Mouse (Mus musculus): ENCODE measurements around the gene Cbx1. TPM values are rescaled to one million over a fixed set of nuclear protein-coding genes. Genes with fewer than 3 reads are reported as not detected.

Gene Cbx1
- polyA plus RNA-seq, 1 experiment from 2014 or later: 38.7 TPM

DNA sequence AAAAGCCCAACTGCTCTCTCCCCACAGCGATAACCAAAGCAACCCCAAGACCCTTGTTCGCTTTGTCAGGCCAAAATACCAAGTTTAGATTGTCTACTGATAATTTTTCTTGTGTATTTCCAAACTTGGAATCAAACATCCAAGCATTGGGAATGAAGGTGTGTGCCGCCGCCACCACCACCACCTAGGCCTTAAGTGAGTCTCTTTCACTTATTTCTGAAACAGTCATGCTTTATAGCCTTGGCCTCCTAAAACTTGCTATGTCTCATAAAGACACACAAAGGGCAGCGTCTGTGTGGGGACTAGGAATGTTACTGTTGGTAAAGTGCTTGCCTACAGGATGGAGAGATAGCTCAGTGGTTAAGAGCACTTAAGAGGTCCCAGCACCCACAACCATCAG, 25.0 kb downstream of the Cbx1 start:
- Histone ChIP-seq H3K9me3 (ENCODE audit: control insufficient read depth, low read length) (no peaks in the 10 kb centered on the region), H3K4me2 (replicated peaks; ENCODE audit: low read depth) (no peak overlapping the region), H3K9ac (ENCODE audit: low read length) (no peak overlapping the region), H3K4me1 (replicated peaks; ENCODE audit: control insufficient read depth, insufficient read depth) (no peaks in the 10 kb centered on the region), H3K27ac (replicated peaks) (no peak overlapping the region), H3K4me3 (ENCODE audit: low read depth, low read length) (no peak overlapping the region), H3K36me3 (ENCODE audit: control insufficient read depth, insufficient read depth, low read length) (peaks cover 19% of the 10 kb centered on the region), H3K27me3 (ENCODE audit: control insufficient read depth, insufficient read depth, low read length) (no peaks in the 10 kb centered on the region)
- no peak for DNase-seq (ENCODE audit: low spot score)
- TF ChIP-seq CTCF (IDR thresholded peaks at IDR 0.05; ENCODE audit: low read depth) (no peak), EP300 (optimal IDR thresholded peaks at IDR 0.05) (no peak)
- WGBS: 88% methylated on average over 5 of the region's 5 CpGs
- no peak for ATAC-seq (ENCODE audit: low FRiP score, low TSS enrichment)

DNA sequence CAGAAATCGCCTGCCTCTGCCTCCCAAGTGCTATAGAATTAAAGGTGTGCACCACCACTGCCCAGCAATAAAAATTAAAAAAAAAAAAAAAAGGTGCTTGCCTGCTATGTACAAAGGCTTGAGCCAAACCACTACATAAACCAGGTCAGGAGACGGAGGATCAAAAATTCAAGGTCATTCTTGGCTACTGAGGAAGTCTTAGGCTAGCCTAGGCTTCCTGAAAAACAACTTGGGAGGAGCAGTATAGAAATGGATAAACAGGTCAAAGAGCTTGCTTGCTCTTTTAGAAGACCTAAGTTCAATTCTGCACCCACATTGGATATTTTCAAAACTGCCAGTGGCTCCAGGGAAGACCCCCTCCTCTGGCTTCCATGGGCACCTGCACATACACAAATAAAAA, 25.5 kb downstream of the Cbx1 start:
- Histone ChIP-seq H3K4me2 (replicated peaks; ENCODE audit: low read depth) (no peak overlapping the region), H3K27me3 (ENCODE audit: control insufficient read depth, insufficient read depth, low read length) (no peaks in the 10 kb centered on the region), H3K4me3 (ENCODE audit: low read depth, low read length) (no peak overlapping the region), H3K36me3 (ENCODE audit: control insufficient read depth, insufficient read depth, low read length) (peaks cover 22% of the 10 kb centered on the region), H3K9ac (ENCODE audit: low read length) (no peak overlapping the region), H3K4me1 (replicated peaks; ENCODE audit: control insufficient read depth, insufficient read depth) (no peaks in the 10 kb centered on the region), H3K27ac (replicated peaks) (no peak overlapping the region), H3K9me3 (ENCODE audit: control insufficient read depth, low read length) (no peaks in the 10 kb centered on the region)
- 78% methylated on average over 2 of the region's 2 CpGs for WGBS
- DNase-seq (ENCODE audit: low spot score) (no peak), ATAC-seq (ENCODE audit: low FRiP score, low TSS enrichment) (no peak)
- TF ChIP-seq EP300 (optimal IDR thresholded peaks at IDR 0.05) (no peak), CTCF (IDR thresholded peaks at IDR 0.05; ENCODE audit: low read depth) (no peak)

DNA sequence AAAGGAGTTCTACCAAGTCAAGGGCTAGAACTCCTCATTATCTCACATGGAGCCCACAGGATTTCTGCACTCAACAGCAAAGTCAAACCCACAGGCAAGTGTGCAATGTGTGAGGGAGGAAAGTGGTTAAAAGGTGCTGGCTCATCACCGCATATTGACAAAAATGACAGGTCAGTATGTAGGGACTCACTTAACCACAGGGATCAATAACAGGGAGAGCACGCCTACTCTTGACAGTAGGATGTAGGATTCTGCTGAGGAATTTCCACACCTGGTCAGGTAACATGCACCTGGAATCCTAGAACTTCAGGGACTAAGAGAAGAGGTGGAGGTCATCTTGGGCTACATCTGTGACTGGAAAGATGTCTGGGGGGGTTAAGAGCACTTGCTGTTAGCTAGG, 27.0 kb downstream of the Cbx1 start:
- ATAC-seq (ENCODE audit: low FRiP score, low TSS enrichment) (no peak), DNase-seq (ENCODE audit: low spot score) (no peak)
- Histone ChIP-seq H3K4me2 (replicated peaks; ENCODE audit: low read depth) (no peak overlapping the region), H3K4me3 (ENCODE audit: low read depth, low read length) (no peak overlapping the region), H3K9ac (ENCODE audit: low read length) (no peak overlapping the region), H3K9me3 (ENCODE audit: control insufficient read depth, low read length) (no peaks in the 10 kb centered on the region), H3K4me1 (replicated peaks; ENCODE audit: control insufficient read depth, insufficient read depth) (no peaks in the 10 kb centered on the region), H3K27me3 (ENCODE audit: control insufficient read depth, insufficient read depth, low read length) (no peaks in the 10 kb centered on the region), H3K27ac (replicated peaks) (no peak overlapping the region), H3K36me3 (ENCODE audit: control insufficient read depth, insufficient read depth, low read length) (peaks cover 29% of the 10 kb centered on the region)
- WGBS: 93% methylated on average over 2 of the region's 2 CpGs
- TF ChIP-seq EP300 (optimal IDR thresholded peaks at IDR 0.05) (no peak), CTCF (IDR thresholded peaks at IDR 0.05; ENCODE audit: low read depth) (no peak)

DNA sequence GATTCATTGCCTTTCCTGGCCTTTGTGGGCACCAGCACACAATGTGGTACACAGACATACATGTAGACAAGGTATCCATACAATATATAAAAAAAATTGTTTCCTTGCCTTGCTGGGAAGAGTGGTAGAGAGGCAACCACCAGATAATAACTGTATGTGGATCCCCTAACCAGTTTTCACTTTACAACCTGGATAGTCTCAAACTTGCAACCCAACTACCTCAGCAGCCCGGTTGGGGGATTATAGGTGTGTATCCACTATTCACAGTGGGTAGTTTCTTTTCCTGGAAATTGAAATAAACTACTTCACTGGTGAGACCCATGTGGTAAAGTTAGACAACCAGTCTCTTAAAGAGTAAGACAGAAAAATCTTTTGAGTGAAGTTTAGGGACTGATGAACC, 27.6 kb downstream of the Cbx1 start:
- ATAC-seq (ENCODE audit: low FRiP score, low TSS enrichment) (no peak), DNase-seq (ENCODE audit: low spot score) (no peak)
- Histone ChIP-seq H3K9ac (ENCODE audit: low read length) (no peak overlapping the region), H3K4me3 (ENCODE audit: low read depth, low read length) (no peak overlapping the region), H3K27ac (replicated peaks) (no peak overlapping the region), H3K4me1 (replicated peaks; ENCODE audit: control insufficient read depth, insufficient read depth) (no peaks in the 10 kb centered on the region), H3K4me2 (replicated peaks; ENCODE audit: low read depth) (no peak overlapping the region), H3K36me3 (ENCODE audit: control insufficient read depth, insufficient read depth, low read length) (peaks cover 35% of the 10 kb centered on the region), H3K9me3 (ENCODE audit: control insufficient read depth, low read length) (no peaks in the 10 kb centered on the region), H3K27me3 (ENCODE audit: control insufficient read depth, insufficient read depth, low read length) (no peaks in the 10 kb centered on the region)
- no peak for TF ChIP-seq CTCF (IDR thresholded peaks at IDR 0.05; ENCODE audit: low read depth)
- no peak for TF ChIP-seq EP300 (optimal IDR thresholded peaks at IDR 0.05)
- 88% methylated on average over 1 of the region's 1 CpGs for WGBS

DNA sequence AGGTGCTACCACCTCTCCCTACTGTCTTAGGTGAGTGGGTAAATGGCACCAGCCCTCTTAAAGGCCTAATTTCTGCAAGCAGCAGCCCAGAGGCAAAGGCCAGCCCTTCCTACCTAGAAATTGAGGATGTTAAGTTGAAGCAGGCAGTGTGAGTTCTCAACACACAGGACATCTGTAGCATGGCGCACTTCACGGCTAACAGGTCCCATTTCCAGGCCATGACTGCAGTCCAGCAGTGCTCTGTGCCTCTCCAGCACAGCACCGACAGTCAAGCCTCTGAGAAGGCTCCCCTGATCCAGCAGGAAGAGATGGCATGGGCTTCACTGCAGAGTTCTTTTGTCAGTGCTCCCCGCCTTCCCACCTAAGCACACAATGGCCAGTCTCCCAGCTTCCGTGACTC, 28.1 kb downstream of the Cbx1 start:
- Histone ChIP-seq H3K36me3 (ENCODE audit: control insufficient read depth, insufficient read depth, low read length) (peaks cover 38% of the 10 kb centered on the region), H3K4me2 (replicated peaks; ENCODE audit: low read depth) (no peak overlapping the region), H3K27ac (replicated peaks) (no peak overlapping the region), H3K4me1 (replicated peaks; ENCODE audit: control insufficient read depth, insufficient read depth) (no peaks in the 10 kb centered on the region), H3K27me3 (ENCODE audit: control insufficient read depth, insufficient read depth, low read length) (no peaks in the 10 kb centered on the region), H3K4me3 (ENCODE audit: low read depth, low read length) (no peak overlapping the region), H3K9ac (ENCODE audit: low read length) (no peak overlapping the region), H3K9me3 (ENCODE audit: control insufficient read depth, low read length) (no peaks in the 10 kb centered on the region)
- TF ChIP-seq CTCF (IDR thresholded peaks at IDR 0.05; ENCODE audit: low read depth) (no peak), EP300 (optimal IDR thresholded peaks at IDR 0.05) (no peak)
- DNase-seq (ENCODE audit: low spot score) (no peak), ATAC-seq (ENCODE audit: low FRiP score, low TSS enrichment) (no peak)
- 65% methylated on average over 5 of the region's 5 CpGs for WGBS

DNA sequence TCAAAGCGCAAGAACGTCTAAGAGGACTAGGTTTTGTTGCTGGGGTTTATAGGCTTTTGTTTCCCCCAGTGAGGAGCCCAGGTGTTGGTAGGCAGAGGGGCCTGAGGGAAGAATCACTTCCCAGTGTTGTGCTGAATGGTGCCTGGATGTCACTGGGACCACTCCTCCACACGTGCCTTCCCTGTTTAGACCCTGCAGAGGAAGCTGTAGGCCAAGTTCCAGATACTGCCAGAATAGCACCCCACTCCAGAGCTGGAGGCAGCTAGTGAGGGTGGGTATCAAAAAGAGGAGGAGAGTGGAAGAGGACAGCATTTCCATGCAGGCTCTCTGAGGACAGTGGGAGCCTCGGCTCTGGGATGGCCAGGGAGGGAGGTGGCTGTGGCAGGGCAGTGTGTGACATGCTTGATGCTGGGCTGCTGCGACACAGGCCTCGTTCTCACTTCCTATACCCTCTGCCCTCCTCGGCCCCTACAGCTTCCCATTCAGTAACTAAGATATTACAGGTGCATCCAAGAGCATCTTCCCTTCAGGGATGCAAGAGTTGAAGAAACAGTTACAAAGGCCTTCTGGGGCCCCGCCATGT, 29.3 kb downstream of the Cbx1 start:
- Histone ChIP-seq H3K9me3 (ENCODE audit: control insufficient read depth, low read length) (no peaks in the 10 kb centered on the region), H3K27ac (replicated peaks) (no peak overlapping the region), H3K9ac (ENCODE audit: low read length) (no peak overlapping the region), H3K4me3 (ENCODE audit: low read depth, low read length) (no peak overlapping the region), H3K36me3 (ENCODE audit: control insufficient read depth, insufficient read depth, low read length) (peaks cover 38% of the 10 kb centered on the region), H3K4me1 (replicated peaks; ENCODE audit: control insufficient read depth, insufficient read depth) (no peaks in the 10 kb centered on the region), H3K4me2 (replicated peaks; ENCODE audit: low read depth) (no peak overlapping the region), H3K27me3 (ENCODE audit: control insufficient read depth, insufficient read depth, low read length) (no peaks in the 10 kb centered on the region)
- ATAC-seq (ENCODE audit: low FRiP score, low TSS enrichment) (no peak), DNase-seq (ENCODE audit: low spot score) (no peak)
- TF ChIP-seq EP300 (optimal IDR thresholded peaks at IDR 0.05) (no peak), CTCF (IDR thresholded peaks at IDR 0.05; ENCODE audit: low read depth) (no peak)
- WGBS: 86% methylated on average over 8 of the region's 8 CpGs

All from stomach, postnatal 0 days (tissue).